Mouse (Mus musculus) limb, embryonic 12.5 days (tissue): Measurements from ENCODE around the gene Gjb2. TPM values are rescaled to one million over a fixed set of nuclear protein-coding genes. Genes with fewer than 3 reads are reported as not detected.
"Not testable (repeated sequence)": the region's sequence is repeated elsewhere in the genome, so short reads cannot be mapped to it uniquely, and the experiment has no call there.

Experiments used
- ATAC-seq: fragments of 200-750 bp; cut with Nextera tagmentation; 2 replicates; pipeline ENCODE4 v1.8.0; 2017; ENCODE audit warnings: low read depth, moderate TSS enrichment; ENCODE audit not compliant: insufficient number of reproducible peaks, insufficient read depth, low FRiP score, low TSS enrichment
- H3K27ac ChIP-seq: fragments of 300-500 bp; sonication (generic); 2 replicates; pipeline ENCODE4 v1.5.1; 2016; ENCODE audit warnings: mild to moderate bottlenecking, moderate library complexity
- H3K27me3 ChIP-seq: fragments of 300-500 bp; sonication (generic); 2 replicates; pipeline ENCODE4 v1.6.1; 2016; ENCODE audit warnings: mild to moderate bottlenecking, moderate library complexity
- H3K36me3 ChIP-seq: fragments of 300-500 bp; sonication (generic); 2 replicates; pipeline ENCODE4 v1.6.1; 2016; ENCODE audit warnings: mild to moderate bottlenecking, moderate library complexity
- H3K4me1 ChIP-seq: fragments of 300-500 bp; sonication (generic); replicated peaks from 2 replicates; pipeline ENCODE4 v1.6.1; 2016
- H3K4me2 ChIP-seq: fragments of 300-500 bp; sonication (generic); 2 replicates; pipeline ENCODE4 v1.6.1; 2016; ENCODE audit warnings: mild to moderate bottlenecking, moderate library complexity
- H3K4me3 ChIP-seq: fragments of 300-500 bp; sonication (generic); replicated peaks from 2 replicates; pipeline ENCODE4 v1.5.1; 2016; ENCODE audit warnings: mild to moderate bottlenecking
- H3K9ac ChIP-seq: fragments of 300-500 bp; sonication (generic); replicated peaks from 2 replicates; pipeline ENCODE4 v1.6.1; 2016; ENCODE audit warnings: mild to moderate bottlenecking, moderate library complexity
- H3K9me3 ChIP-seq: fragments of 300-500 bp; sonication (generic); 2 replicates; pipeline ENCODE4 v1.6.1; 2016; ENCODE audit warnings: mild to moderate bottlenecking, moderate library complexity
- WGBS: fragments of 180-500 bp; shearing (Covaris S2); methylation state at CpG from one replicate; pipeline ENCODE4 v1.1.7; 2016; 5-methylcytosine and 5-hydroxymethylcytosine counted together
- polyA plus RNA-seq: library from polyadenylated mRNA; unstranded; fragments of >200 nt; fragmentation: Nextera tagmentation; extraction: Ambion mirVana; gene quantifications from 2 replicates; pipeline ENCODE4 v1.2.1, GENCODE M21; 2016

Gjb2 gene
- polyA plus RNA-seq, 1 experiment from 2014 or later: 63.3 TPM

DNA sequence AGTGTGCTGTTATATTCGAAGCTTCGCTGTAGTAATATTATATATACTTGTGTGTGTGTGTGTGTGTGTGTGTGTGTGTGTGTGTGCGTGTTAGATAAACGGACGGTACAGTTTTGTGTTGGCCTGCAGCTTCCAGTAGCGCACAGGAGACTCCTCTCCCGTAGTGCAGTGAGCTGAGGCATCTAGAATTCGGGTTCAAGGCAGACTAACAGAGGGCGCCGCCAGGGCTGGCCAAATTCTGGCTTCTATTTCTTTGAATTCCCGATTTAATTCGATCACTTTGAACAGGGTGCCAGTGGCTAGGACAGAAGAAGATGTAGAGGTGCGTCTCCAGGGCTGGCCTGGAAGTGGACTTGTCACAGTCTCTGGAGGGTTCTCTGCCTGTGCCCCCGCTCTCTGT, 609 bp upstream of the Gjb2 start:
- Histone ChIP-seq H3K4me2 (peak overlapping the region; percentile 100), H3K4me1 (peaks cover 24% of the 10 kb centered on the region), H3K9ac (no peak overlapping the region), H3K36me3 (no peaks in the 10 kb centered on the region), H3K27ac (no peak overlapping the region), H3K4me3 (peak overlapping the region; percentile 57), H3K27me3 (peaks cover 76% of the 10 kb centered on the region), H3K9me3 (no peaks in the 10 kb centered on the region)
- ATAC-seq: no peak
- WGBS: 11% methylated on average over 14 of the region's 14 CpGs

DNA sequence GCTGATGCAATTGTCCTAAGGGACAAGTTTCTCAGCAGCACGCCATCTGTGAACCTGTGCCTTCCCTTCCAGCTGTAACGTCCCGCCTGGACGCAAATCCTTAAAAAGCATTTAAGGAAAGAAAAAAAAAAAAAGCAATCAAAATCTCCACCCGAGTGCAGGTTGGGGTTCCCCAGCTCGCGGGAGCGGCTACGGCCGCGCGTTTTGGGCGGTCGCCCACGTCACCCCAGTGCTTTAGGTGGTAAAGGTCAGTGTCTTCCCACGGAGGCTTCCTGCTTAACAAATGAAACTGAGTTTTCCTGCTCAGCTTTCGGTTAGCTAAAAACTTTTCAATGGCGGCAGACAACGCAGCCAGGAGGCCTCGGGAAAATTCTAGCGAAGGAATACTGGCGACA, 794 bp downstream of the Gjb2 start:
- ATAC-seq: no peak
- H3K4me3 ChIP-seq: peak overlapping the region; percentile 57
- H3K36me3 ChIP-seq: no peaks in the 10 kb centered on the region
- WGBS: 2% methylated on average over 22 of the region's 22 CpGs
- no peak overlapping the region for H3K27ac ChIP-seq
- peaks cover 34% of the 10 kb centered on the region for H3K4me1 ChIP-seq
- peaks cover 70% of the 10 kb centered on the region for H3K27me3 ChIP-seq
- no peaks in the 10 kb centered on the region for H3K9me3 ChIP-seq
- H3K9ac ChIP-seq: peak overlapping the region; percentile 59
- H3K4me2 ChIP-seq: peak overlapping the region; percentile 100

DNA sequence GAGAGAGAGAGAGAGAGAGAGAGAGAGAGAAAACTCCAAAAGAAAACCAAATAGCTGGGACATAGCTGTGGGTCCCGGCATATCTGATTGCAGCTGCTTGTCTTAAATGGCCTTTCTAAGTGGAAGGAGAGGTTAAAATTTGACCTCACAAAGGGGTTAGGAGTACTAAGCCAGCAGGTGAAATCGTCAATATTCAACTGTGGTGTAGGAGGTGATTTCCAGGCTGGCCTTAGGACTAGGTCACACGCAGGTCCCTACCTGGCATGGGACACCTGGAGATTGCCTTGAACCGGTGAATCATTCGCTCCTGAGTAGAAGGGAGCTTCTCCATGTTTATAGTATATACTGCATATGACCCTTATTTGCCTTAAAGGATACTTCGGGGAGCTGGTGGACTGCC, 1.4 kb downstream of the Gjb2 start:
- H3K9me3 ChIP-seq: no peaks in the 10 kb centered on the region
- H3K27me3 ChIP-seq: peaks cover 70% of the 10 kb centered on the region
- WGBS: 54% methylated on average over 6 of the region's 6 CpGs
- ATAC-seq: no peak
- peaks cover 34% of the 10 kb centered on the region for H3K4me1 ChIP-seq
- H3K36me3 ChIP-seq: no peaks in the 10 kb centered on the region
- peak overlapping the region; percentile 100 for H3K4me2 ChIP-seq
- no peak overlapping the region for H3K27ac ChIP-seq
- no peak overlapping the region for H3K9ac ChIP-seq
- H3K4me3 ChIP-seq: peak overlapping the region; percentile 57

DNA sequence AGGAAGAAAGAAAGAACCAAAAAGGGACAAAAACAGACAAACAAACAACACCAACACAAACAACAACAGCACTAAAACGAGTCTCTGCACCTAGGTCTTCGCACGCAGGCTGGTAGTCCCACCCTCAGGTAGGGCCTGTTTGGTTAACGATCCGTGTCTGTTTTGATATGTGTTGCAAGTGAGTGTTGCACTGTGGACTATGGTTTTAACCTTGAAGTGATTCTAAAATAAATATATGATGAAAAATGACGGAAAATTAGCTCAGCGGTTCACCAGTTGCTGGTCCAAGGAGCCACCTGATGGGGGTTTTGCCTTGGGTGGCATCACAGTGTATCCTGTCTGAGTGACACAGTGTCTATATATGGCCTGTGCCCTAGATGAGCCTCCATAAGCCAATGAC, 2.9 kb downstream of the Gjb2 start:
- H3K4me1 ChIP-seq: peaks cover 34% of the 10 kb centered on the region
- no peaks in the 10 kb centered on the region for H3K9me3 ChIP-seq
- peaks cover 56% of the 10 kb centered on the region for H3K27me3 ChIP-seq
- no peak overlapping the region; the same call in 1 of the 2 replicates for H3K4me2 ChIP-seq
- H3K9ac ChIP-seq: no peak overlapping the region
- H3K36me3 ChIP-seq: no peaks in the 10 kb centered on the region
- no peak overlapping the region for H3K27ac ChIP-seq
- H3K4me3 ChIP-seq: peak overlapping the region; percentile 57; the same call in 1 of the 2 replicates
- 81% methylated on average over 7 of the region's 7 CpGs for WGBS
- no peak for ATAC-seq

DNA sequence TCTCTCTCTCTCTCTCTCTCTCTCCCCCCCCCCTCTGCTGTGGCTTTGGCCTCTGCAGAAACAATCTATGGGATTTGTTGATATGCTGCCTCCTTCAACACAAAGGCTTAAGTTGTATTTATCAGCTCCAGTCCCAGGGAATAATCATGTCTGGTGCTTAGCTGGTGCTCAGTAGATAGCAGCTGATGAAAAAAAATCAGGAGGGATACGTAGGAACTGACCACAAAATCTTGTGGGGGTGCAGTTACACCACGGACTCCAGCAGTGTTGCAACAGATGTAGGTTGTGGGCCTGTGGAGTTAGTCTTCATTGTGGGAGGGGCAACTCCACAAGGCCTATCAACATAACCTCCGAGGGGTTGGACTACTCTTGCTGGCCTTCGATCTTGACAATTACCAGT, 8.6 kb downstream of the Gjb2 start:
- 81% methylated on average over 4 of the region's 4 CpGs for WGBS
- Histone ChIP-seq H3K9ac (no peak overlapping the region), H3K27me3 (0 out of 2 replicates have a peak, but pooled peaks cover 4% of the 10 kb centered on the region), H3K9me3 (no peaks in the 10 kb centered on the region), H3K27ac (no peak overlapping the region), H3K4me2 (no peak overlapping the region), H3K4me3 (no peak overlapping the region), H3K36me3 (no peaks in the 10 kb centered on the region), H3K4me1 (peaks cover 14% of the 10 kb centered on the region; the same call in 1 of the 2 replicates)
- no peak for ATAC-seq

DNA sequence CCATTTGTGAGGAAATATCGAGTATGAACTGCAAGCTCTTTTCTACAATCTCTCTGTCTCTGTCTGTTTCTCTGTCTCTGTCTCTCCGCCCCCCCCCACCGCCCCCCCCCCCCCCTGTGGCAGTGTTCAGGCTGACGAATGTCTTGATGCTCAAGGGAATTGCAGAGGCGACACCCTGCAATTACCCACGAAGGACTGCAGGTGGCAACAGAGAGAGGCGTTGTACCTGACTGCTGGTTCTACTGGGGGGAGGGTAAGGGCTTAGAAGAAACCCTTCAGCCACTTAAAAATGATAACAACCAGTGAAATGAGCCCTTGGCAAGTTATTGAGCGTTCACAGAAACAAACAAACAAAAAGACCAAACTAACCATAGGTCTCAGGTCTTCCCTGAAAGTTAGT, 11.5 kb downstream of the Gjb2 start:
- Histone ChIP-seq H3K4me2 (no peak overlapping the region), H3K9me3 (no peaks in the 10 kb centered on the region), H3K9ac (no peak overlapping the region), H3K4me1 (no peaks in the 10 kb centered on the region; the same call in 1 of the 2 replicates), H3K4me3 (no peak overlapping the region), H3K27ac (no peak overlapping the region), H3K36me3 (no peaks in the 10 kb centered on the region), H3K27me3 (no peaks in the 10 kb centered on the region)
- no peak for ATAC-seq
- 9% methylated on average over 8 of the region's 8 CpGs for WGBS

DNA sequence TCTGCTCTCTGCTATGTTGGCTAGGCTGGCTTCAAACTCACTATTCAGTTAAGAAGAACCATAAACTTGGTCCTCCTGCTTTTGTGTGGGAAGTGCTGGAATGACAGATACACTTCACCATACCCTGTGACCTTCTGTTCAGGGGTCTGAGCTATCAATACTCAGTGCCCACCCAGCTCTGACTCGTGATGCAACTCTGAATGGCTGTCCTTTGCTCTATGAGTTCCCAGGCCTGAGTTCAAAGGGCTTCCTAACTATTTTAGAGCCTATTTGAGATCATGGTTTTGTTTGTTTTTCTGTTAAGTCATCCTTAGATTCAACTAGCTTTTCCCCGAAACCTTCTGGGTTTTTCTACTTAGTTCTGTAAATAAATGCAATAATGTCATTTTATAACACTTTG, 14.5 kb downstream of the Gjb2 start:
- Histone ChIP-seq H3K9ac (no peak overlapping the region), H3K27me3 (no peaks in the 10 kb centered on the region), H3K4me2 (no peak overlapping the region), H3K36me3 (no peaks in the 10 kb centered on the region), H3K4me3 (no peak overlapping the region), H3K9me3 (no peaks in the 10 kb centered on the region), H3K27ac (no peak overlapping the region), H3K4me1 (peaks cover 5% of the 10 kb centered on the region; the same call in 1 of the 2 replicates)
- 57% methylated on average over 2 of the region's 2 CpGs for WGBS
- ATAC-seq: no peak

DNA sequence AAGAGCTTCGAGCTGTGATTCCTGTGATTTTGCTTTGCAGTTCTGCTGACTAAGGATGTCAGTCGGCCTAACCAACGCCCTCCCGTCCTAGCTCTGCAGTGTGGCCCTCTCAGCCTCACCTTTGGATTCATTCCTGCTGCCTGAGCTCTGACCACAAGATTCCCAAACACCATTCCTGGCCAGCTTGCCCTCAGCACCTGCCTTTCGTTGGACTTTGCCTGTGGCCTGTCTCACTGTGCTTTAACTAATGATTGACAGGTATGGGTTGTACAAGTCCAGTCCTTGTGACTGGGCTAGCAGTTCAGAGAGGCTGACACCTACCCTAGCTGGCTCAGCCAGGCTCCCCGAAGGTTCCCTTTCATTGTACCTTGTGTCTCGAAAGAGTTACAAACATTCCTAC, 15.4 kb downstream of the Gjb2 start:
- Histone ChIP-seq H3K4me3 (no peak overlapping the region), H3K4me1 (peaks cover 14% of the 10 kb centered on the region), H3K27me3 (no peaks in the 10 kb centered on the region), H3K36me3 (no peaks in the 10 kb centered on the region), H3K27ac (no peak overlapping the region), H3K9ac (no peak overlapping the region), H3K9me3 (no peaks in the 10 kb centered on the region), H3K4me2 (no peak overlapping the region)
- 84% methylated on average over 7 of the region's 7 CpGs for WGBS
- ATAC-seq: no peak

DNA sequence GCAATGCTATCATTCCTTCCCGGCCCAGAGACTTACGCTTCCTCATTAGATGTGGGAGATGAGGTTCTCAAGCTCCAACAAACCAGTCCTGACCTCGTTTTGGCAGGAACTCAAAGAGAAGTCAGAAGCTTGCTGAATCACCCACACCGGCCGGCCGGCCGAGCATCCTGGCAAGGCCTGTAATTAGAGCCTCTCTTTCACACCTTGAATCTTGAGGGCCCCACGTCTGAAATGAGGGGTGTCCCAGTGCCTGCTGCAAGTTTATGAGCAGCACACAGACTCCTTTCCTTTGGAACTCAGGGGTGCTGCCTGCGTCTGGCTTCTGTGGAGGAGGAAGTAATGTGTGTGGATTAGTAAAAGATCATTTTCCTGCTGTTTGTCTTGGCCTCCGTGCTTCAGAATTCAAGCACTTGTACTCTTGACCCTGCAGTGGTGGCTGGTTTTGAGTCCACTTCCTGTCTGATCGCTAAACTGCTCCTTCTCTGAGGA, 20.3 kb downstream of the Gjb2 start:
- no peak overlapping the region for H3K9ac ChIP-seq
- ATAC-seq: no peak
- H3K4me3 ChIP-seq: no peak overlapping the region
- H3K9me3 ChIP-seq: 0 out of 2 replicates have a peak, but pooled peaks cover 3% of the 10 kb centered on the region
- H3K36me3 ChIP-seq: no peaks in the 10 kb centered on the region
- no peaks in the 10 kb centered on the region for H3K27me3 ChIP-seq
- WGBS: 12% methylated on average over 11 of the region's 11 CpGs
- H3K27ac ChIP-seq: peak overlapping the region; percentile 51
- H3K4me1 ChIP-seq: peaks cover 20% of the 10 kb centered on the region
- H3K4me2 ChIP-seq: no peak overlapping the region

DNA sequence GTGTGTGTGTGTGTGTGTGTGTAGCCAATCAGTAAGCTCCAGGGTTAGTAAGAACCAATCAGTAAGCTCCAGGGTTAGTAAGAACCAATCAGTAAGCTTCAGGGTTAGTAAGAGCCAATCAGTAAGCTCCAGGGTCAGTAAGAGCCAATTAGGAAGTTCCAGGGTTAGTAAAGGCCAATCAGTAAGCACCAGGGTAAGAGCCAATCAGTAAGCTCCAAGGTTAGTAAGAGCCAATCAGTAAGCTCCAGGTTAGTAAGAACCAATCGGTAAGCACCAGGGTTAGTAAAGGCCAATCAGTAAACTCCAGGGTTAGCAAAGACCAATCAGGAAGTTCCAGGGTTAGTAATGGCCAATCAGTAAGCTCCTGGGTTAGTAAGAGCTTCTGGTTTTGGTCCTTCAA, 21.6 kb downstream of the Gjb2 start:
- 100% methylated on average over 1 of the region's 1 CpGs for WGBS
- no peak for ATAC-seq
- Histone ChIP-seq H3K4me1 (peaks cover 20% of the 10 kb centered on the region), H3K4me2 (no peak overlapping the region), H3K9me3 (0 out of 2 replicates have a peak, but pooled peaks cover 3% of the 10 kb centered on the region), H3K4me3 (no peak overlapping the region), H3K9ac (no peak overlapping the region), H3K27ac (no peak overlapping the region), H3K27me3 (no peaks in the 10 kb centered on the region), H3K36me3 (no peaks in the 10 kb centered on the region)

DNA sequence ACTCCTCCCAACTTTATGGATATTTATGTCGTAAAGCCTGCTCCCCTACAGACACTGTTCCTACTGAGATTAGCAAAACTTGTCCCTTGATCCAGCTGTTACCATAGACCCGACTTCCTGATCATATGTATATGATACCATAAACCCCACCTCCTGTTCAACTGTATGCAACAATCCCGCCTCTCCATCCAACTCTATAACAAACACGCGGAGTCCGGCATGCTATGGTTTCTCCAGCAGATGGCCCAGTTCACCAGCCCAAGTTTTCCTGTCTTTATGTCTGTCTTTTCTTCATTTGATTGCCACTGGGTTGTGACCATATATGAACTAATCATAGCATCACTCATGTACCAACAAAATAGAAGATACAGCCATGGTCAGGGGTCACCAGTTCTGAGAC, 29.0 kb downstream of the Gjb2 start:
- no peak overlapping the region for H3K9ac ChIP-seq
- no peak for ATAC-seq
- no peaks in the 10 kb centered on the region for H3K27me3 ChIP-seq
- H3K4me1 ChIP-seq: peaks cover 7% of the 10 kb centered on the region
- no peak overlapping the region for H3K4me3 ChIP-seq
- no peaks in the 10 kb centered on the region for H3K9me3 ChIP-seq
- 85% methylated on average over 6 of the region's 6 CpGs for WGBS
- no peak overlapping the region for H3K27ac ChIP-seq
- no peaks in the 10 kb centered on the region for H3K36me3 ChIP-seq
- no peak overlapping the region for H3K4me2 ChIP-seq

DNA sequence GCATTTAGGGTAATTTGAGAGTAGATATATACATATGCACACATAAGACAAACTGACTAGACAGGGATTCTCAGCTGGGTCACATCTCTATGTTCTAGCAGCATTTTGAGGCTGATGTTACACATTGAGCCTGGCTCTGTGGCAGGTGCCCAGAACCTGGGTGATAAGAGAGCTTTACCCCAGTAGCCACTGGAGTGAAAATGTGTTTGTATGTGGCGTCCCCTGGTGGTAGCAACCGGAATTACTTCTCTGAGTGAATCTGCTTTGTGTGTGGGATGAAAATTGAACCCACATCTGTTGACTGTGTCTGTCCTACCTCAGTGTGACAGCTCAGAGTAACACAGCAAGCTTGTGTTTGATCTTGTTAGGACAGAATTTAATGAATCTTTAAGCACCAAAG, 34.6 kb downstream of the Gjb2 start:
- H3K4me3 ChIP-seq, ATAC-seq, H3K4me2 ChIP-seq, H3K27me3 ChIP-seq, H3K9ac ChIP-seq, H3K27ac ChIP-seq, H3K36me3 ChIP-seq, H3K9me3 ChIP-seq: not testable (repeated sequence)
- peaks cover 11% of the 10 kb centered on the region for H3K4me1 ChIP-seq
- WGBS: 2% methylated on average over 2 of the region's 2 CpGs
